Mouse (Mus musculus): ENCODE measurements around the gene Mplkip.

Mplkip gene

GRCm38 (mm10) chr13:17694911-17695699 is at the start of gene Mplkip, which contains the start of gene Sugct:
Gene Mplkip, plus strand, starts transcription at chr13:17695192.
Gene Sugct, minus strand, starts transcription at chr13:17695553.
- in situ Hi-C loops (cut with MboI, MseI): loop anchor here (5.0 kb wide), 1 partner anchor 117 kb away; no protein-coding TSS in a partner anchor

- in situ Hi-C loops (cut with MboI, MseI): loop anchor here (5.0 to 10.0 kb wide), 2 partner anchors 55 to 667 kb away; no protein-coding TSS in a partner anchor
Measured at GRCm38 (mm10) chr13:17667380-17667779, 27.6 kb upstream of the Mplkip start.

DNA sequence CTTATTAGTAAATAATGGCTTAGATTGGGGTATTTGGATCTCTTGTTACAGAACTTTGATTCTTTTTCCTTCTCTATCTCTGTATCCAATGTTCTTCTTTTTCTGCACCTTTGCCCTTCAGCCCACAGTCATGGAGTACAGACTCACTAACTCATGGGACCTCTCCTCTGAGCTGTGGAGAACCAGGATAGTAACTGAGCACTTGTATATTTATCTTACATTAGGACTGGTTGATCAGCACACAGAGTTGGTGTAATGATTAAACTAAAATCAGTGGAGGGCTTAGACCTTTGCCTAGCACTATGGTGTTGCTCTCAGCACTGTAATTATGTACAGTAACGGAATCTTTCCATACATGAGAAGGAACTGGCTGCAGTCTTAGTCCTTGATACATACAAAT is 23.9 kb upstream of the Mplkip start:
- in situ Hi-C loops (cut with MboI, MseI): no loop called here

- in situ Hi-C loops (cut with MboI, MseI): no loop called here
Measured at GRCm38 (mm10) chr13:17689461-17689860, 5.5 kb upstream of the Mplkip start.

DNA sequence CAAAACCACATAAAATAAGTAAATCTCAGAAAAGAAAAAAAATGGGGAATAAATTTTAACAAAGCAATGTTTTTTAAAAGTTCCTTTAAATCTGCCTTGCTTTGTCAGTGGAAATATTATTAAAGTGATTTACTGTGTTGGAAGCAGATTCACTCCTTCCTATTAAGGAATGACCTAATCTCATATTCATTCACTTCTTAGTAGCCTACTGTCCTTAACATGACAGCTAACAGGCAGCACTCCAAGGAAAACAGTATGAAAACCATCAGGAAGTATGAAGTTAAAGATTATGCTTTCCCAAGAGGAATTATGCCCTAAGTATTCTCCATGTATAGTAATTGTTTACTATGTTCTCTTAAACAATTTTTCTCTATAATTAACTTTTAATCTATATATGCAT is 4.3 kb upstream of the Mplkip start:
- in situ Hi-C loops (cut with MboI, MseI): no loop called here

- in situ Hi-C loops (cut with MboI, MseI): no loop called here
Measured at GRCm38 (mm10) chr13:17691436-17691835, 3.6 kb upstream of the Mplkip start.

DNA sequence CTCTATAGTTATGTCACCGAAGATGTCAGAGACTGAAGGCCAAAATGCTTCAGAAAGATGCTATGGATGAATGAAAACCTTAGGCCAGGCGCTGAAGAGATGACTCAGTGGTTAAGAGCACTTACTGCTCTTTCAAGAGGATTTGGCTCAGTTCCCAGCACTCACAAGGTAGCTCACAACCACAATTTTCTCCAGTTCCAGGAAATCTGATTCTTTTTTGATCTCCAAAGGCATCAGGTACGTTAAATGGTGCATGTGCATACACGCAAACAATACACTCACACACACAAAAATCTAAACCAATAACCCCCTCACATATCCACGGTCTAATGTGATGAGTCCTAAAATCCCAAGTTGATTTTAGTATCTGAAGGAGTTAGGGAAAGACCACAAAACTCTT is 1.2 kb upstream of the Mplkip start:
- in situ Hi-C loops (cut with MboI, MseI): no loop called here

DNA sequence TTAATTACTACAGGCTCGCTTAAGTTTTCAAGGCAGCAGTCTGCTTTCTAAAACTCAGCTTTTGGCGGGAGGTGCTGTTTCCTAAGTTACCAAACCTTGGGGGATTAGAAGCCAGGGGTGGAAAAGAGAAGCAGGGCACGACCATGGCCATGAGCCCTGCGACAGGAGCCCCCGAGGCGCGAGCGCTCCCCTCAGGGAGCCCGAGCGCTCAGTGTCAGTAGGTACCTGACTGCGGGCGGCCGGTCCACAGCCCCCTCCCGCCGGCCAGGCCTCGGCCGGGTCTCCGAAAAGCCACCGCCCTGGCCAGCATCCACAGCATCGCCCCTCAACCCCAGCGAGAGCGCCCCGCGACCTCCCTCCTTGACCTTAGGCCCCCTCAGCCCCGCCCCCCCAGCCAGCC is 578 bp upstream of the Mplkip start:
- in situ Hi-C loops (cut with MboI, MseI): no loop called here

GRCm38 (mm10) chr13:17695898-17696580 is 1.0 kb downstream of the Mplkip start:
- in situ Hi-C loops (cut with MboI, MseI): loop anchor here (5.0 kb wide), 1 partner anchor 116 kb away; no protein-coding TSS in a partner anchor

DNA sequence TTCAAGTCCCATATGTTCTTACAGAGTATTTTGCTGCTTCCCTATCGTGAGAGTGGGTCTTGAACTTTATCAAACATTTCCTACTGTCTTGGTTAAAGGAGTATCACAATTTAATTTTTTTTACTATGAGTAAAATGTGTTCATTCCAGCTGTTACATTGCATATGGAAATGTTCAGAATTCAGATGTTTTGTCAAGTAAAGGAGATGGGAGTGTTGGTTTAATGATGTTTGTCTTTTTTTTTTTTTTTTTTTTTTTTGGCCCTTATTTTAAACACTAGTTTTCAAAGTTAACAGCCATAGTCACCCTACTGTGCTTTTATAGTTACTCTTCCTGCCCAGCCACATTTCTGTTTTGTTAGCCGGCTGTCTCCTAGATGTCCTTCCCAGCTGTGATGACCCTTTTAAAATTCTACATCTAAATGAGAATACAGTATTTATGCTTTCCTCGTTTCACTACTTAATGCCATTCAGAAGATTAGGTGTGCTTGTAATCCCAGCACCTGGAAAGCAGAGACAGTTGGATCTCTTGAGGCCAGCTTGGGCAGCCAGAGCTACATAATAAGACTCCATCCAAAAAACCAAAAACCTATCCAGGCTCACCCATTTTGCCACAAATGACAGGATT is 5.2 kb downstream of the Mplkip start:
- in situ Hi-C loops (cut with MboI, MseI): no loop called here

DNA sequence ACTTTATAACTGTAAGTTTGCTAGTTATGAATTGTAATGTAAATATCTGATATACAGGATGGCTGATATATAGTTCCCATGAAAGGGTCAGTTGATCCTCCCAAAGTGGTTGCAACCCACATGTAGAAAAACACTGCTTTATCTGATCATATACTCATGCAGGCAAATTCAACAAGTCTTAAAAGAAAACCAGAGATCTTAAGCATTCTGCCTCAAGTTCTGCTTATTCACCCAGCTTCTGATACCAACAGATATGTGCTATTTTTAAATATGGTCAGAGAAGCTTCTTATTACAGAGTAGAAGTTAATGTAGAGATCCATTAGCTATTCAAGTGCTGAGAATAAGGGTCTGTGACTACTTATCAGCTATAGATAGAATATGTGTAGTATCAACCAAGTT is 6.3 kb downstream of the Mplkip start:
- in situ Hi-C loops (cut with MboI, MseI): no loop called here

DNA sequence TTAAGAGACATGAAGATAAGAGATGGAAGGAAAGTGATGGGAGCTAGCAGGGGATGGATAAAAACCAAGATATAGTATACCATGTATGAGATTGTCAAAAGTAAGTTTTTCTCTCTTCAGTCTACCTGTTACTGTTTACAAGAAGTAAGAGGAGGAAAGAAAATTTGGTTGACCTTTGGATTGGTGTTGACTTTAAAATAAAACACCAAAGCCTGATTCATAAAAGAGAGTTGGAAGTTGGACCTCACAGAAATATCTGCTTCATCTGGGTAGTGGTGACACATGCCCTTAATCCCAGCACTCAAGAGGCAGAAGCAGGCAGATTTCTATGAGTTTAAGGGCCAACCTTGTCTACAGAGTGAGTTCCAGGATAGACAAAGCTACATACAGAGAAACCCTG is 7.3 kb downstream of the Mplkip start:
- in situ Hi-C loops (cut with MboI, MseI): no loop called here

GRCm38 (mm10) chr13:17705188-17705826 is 10.3 kb downstream of the Mplkip start:
- in situ Hi-C loops (cut with MboI, MseI): no loop called here

GRCm38 (mm10) chr13:17708784-17709311 is 13.9 kb downstream of the Mplkip start:
- in situ Hi-C loops (cut with MboI, MseI): no loop called here

GRCm38 (mm10) chr13:17717357-17717756 is 22.4 kb downstream of the Mplkip start:
- in situ Hi-C loops (cut with MboI, MseI): no loop called here

- in situ Hi-C loops (cut with MboI, MseI): no loop called here
Measured at GRCm38 (mm10) chr13:17727922-17728321, 32.9 kb downstream of the Mplkip start.

- in situ Hi-C loops (cut with MboI, MseI): no loop called here
Measured at GRCm38 (mm10) chr13:17728798-17729197, 33.8 kb downstream of the Mplkip start.

Measured in T-helper 2 cell (primary cell).